Mouse (Mus musculus) midbrain, embryonic 10.5 days (tissue): ENCODE measurements around the gene Pm20d1. TPM values are rescaled to one million over a fixed set of nuclear protein-coding genes. Genes with fewer than 3 reads are reported as not detected.

Experiments used
- DNase-seq: peaks from one replicate; pipeline ENCODE4 v3.0.0-alpha.2; 2017; ENCODE audit warnings: low spot score
- H3K27ac ChIP-seq: fragments of 300-500 bp; sonication (generic); replicated peaks from 2 replicates; pipeline ENCODE4 v1.5.1; 2016; ENCODE audit warnings: mild to moderate bottlenecking
- H3K27me3 ChIP-seq: fragments of 300-500 bp; sonication (generic); 2 replicates; pipeline ENCODE4 v1.6.1; 2016; ENCODE audit warnings: low read depth, mild to moderate bottlenecking; ENCODE audit not compliant: poor library complexity, severe bottlenecking
- H3K36me3 ChIP-seq: fragments of 300-500 bp; sonication (generic); 2 replicates; pipeline ENCODE4 v1.6.1; 2016; ENCODE audit warnings: mild to moderate bottlenecking, moderate library complexity
- H3K4me1 ChIP-seq: fragments of 300-500 bp; sonication (generic); 2 replicates; pipeline ENCODE4 v1.6.1; 2016
- H3K4me3 ChIP-seq: fragments of 300-500 bp; sonication (generic); 2 replicates; pipeline ENCODE4 v1.5.1; 2016; ENCODE audit warnings: mild to moderate bottlenecking, moderate library complexity
- H3K9me3 ChIP-seq: fragments of 300-500 bp; sonication (generic); replicated peaks from 2 replicates; pipeline ENCODE4 v1.6.1; 2016; ENCODE audit warnings: mild to moderate bottlenecking
- WGBS: fragments of 180-500 bp; shearing (Covaris S2); methylation state at CpG from one replicate; pipeline ENCODE4 v1.1.7; 2016; 5-methylcytosine and 5-hydroxymethylcytosine counted together
- polyA plus RNA-seq: library from polyadenylated mRNA; unstranded; fragments of >200 nt; fragmentation: Nextera tagmentation; extraction: Ambion mirVana; gene quantifications from 2 replicates; pipeline ENCODE4 v1.2.1, GENCODE M21; 2016

The Pm20d1 gene
- polyA plus RNA-seq, 1 experiment from 2014 or later, result 1.8 TPM

- DNase-seq, result no peak
- Histone ChIP-seq H3K36me3 (no peaks in the 10 kb centered on the region), H3K4me3 (no peak overlapping the region), H3K27me3 (peaks cover 8% of the 10 kb centered on the region), H3K27ac (no peak overlapping the region), H3K9me3 (no peaks in the 10 kb centered on the region), H3K4me1 (peaks cover 5% of the 10 kb centered on the region)
- 86% methylated on average over 1 of the region's 1 CpGs for WGBS
These were observed 25.8 kb downstream of the Pm20d1 start for GRCm38 (mm10) chr1:131822856-131823492.

- Histone ChIP-seq H3K36me3 (no peaks in the 10 kb centered on the region), H3K4me1 (peaks cover 8% of the 10 kb centered on the region), H3K27ac (no peak overlapping the region), H3K4me3 (no peak overlapping the region), H3K9me3 (no peaks in the 10 kb centered on the region), H3K27me3 (peaks cover 8% of the 10 kb centered on the region)
- no peak for DNase-seq
- WGBS, result 70% methylated on average over 5 of the region's 5 CpGs
These were observed 26.4 kb downstream of the Pm20d1 start for GRCm38 (mm10) chr1:131823563-131823962.

- Histone ChIP-seq H3K4me1 (peaks cover 19% of the 10 kb centered on the region), H3K36me3 (no peaks in the 10 kb centered on the region), H3K9me3 (no peaks in the 10 kb centered on the region), H3K27me3 (peaks cover 8% of the 10 kb centered on the region), H3K4me3 (no peak overlapping the region), H3K27ac (no peak overlapping the region)
- 91% methylated on average over 11 of the region's 11 CpGs for WGBS
- DNase-seq, result no peak
These were observed 27.5 kb downstream of the Pm20d1 start for GRCm38 (mm10) chr1:131824528-131825181.

GRCm38 (mm10) chr1:131827207-131827786 lies 30.1 kb downstream of the Pm20d1 start, which contains the start of gene Slc41a1:
TSS of gene Slc41a1 (plus strand) at chr1:131827493.
- Histone ChIP-seq H3K4me3 (peak within 1 kb of the TSS; percentile 89), H3K9me3 (no peaks in the 10 kb centered on the region), H3K27ac (peak within 1 kb of the TSS; percentile 95), H3K36me3 (peaks cover 24% of the 10 kb centered on the region), H3K27me3 (peaks cover 8% of the 10 kb centered on the region), H3K4me1 (peaks cover 46% of the 10 kb centered on the region)
- no peak for DNase-seq
- WGBS, result 3% methylated on average over 25 of the region's 25 CpGs

DNA sequence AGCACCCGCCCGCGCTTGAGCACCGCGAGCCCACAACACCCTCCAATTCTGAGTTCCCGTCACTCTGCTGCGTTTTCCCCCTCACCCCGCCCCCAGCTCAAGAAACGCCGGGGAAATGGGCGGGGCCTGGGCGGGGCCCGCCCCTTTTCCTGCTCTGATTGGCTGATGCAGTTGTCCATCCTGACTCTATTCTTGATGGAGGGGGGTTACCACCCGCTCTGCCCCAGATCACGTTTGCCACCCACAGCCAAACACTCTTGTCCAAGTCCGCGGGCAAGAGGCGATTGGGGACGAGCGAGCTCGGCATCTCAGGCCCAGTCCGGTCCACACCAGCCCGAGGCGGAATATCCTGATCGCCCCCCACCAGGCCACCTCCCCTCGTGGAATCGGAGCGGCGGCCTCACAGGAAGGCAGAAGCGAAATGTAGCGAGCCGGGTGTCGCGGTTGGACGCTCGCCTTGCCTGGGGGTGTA lies 30.6 kb downstream of the Pm20d1 start:
- H3K27ac ChIP-seq, result peak overlapping the region; percentile 95
- under 1% methylated on average over 36 of the region's 36 CpGs for WGBS
- peaks cover 51% of the 10 kb centered on the region for H3K4me1 ChIP-seq
- no peaks in the 10 kb centered on the region for H3K9me3 ChIP-seq
- peaks cover 29% of the 10 kb centered on the region for H3K36me3 ChIP-seq
- DNase-seq, result peak; percentile 96
- peak overlapping the region; percentile 89 for H3K4me3 ChIP-seq
- peaks cover 8% of the 10 kb centered on the region for H3K27me3 ChIP-seq

- Histone ChIP-seq H3K9me3 (no peaks in the 10 kb centered on the region), H3K4me3 (peak overlapping the region; percentile 89), H3K27ac (peak overlapping the region; percentile 95), H3K4me1 (peaks cover 58% of the 10 kb centered on the region), H3K36me3 (peaks cover 36% of the 10 kb centered on the region), H3K27me3 (peaks cover 8% of the 10 kb centered on the region)
- 2% methylated on average over 22 of the region's 22 CpGs for WGBS
- peak; percentile 70 for DNase-seq
These were observed 31.3 kb downstream of the Pm20d1 start for GRCm38 (mm10) chr1:131828297-131829126.

DNA sequence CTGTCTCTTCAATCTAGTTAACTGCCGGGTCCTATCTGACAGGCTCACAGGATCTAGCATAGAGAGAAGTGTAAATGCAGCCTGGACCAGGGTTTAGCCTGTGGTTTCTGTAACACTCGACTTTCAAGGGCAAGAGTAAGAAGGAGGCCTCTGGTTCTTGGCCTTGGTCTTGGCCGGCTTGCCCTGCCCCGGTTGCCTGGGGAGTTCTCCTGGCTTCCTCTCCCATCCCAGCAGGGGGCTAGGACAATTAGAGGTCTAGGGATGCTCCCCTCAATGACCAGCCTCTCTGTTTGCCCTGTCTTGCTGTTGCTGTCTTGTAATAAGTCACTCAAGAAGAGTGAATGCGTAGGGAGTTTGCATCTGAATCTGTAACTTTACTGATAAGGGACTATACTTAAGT lies 32.1 kb downstream of the Pm20d1 start:
- 63% methylated on average over 5 of the region's 5 CpGs for WGBS
- Histone ChIP-seq H3K4me1 (peaks cover 58% of the 10 kb centered on the region), H3K4me3 (peak overlapping the region; percentile 89), H3K27me3 (peaks cover 8% of the 10 kb centered on the region), H3K36me3 (peaks cover 44% of the 10 kb centered on the region), H3K27ac (no peak overlapping the region), H3K9me3 (no peaks in the 10 kb centered on the region)
- DNase-seq, result no peak

DNA sequence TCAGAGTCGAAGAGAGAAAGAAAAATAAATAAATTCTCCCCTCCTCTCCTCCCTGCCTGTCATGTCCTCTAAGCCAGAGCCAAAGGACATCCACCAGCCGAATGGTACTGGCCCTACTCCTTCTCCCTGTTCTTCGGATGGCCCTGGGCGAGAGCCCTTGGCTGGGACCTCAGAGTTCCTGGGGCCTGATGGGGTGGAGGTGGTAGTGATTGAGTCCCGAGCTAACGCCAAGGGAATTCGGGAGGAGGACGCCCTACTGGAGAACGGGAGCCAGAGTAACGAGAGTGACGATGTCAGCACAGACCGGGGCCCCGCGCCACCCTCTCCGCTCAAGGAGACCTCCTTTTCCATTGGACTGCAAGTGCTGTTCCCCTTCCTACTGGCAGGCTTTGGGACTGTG lies 33.4 kb downstream of the Pm20d1 start:
- no peak for DNase-seq
- H3K4me1 ChIP-seq, result peaks cover 58% of the 10 kb centered on the region
- 87% methylated on average over 15 of the region's 15 CpGs for WGBS
- peaks cover 55% of the 10 kb centered on the region for H3K36me3 ChIP-seq
- H3K9me3 ChIP-seq, result no peaks in the 10 kb centered on the region
- H3K4me3 ChIP-seq, result no peak overlapping the region
- peaks cover 8% of the 10 kb centered on the region for H3K27me3 ChIP-seq
- H3K27ac ChIP-seq, result no peak overlapping the region

GRCm38 (mm10) chr1:131830971-131831641 lies 33.9 kb downstream of the Pm20d1 start:
- DNase-seq, result no peak
- H3K36me3 ChIP-seq, result peaks cover 60% of the 10 kb centered on the region
- H3K9me3 ChIP-seq, result no peaks in the 10 kb centered on the region
- H3K27me3 ChIP-seq, result peaks cover 8% of the 10 kb centered on the region
- no peak overlapping the region for H3K4me3 ChIP-seq
- peaks cover 58% of the 10 kb centered on the region for H3K4me1 ChIP-seq
- 83% methylated on average over 8 of the region's 8 CpGs for WGBS
- no peak overlapping the region for H3K27ac ChIP-seq

DNA sequence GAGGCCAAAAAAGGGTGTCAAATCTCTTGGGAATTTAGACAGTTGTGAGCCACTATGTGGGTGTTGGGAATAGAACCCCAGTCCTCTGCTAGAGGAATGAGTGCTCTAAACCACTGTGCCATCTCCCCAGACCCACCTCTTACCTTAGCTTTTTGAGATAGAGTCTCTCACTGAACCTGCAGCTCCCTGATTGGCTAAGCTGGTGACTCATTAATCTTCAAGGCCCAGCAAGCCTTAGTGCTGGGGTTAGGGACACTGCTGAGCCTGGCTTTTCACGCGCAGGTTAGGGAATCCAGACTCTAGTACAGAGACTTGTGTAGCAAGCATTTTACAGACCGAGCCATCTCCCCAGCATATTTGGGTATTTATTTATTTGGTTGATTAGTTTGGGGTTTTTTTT lies 39.9 kb downstream of the Pm20d1 start:
- peaks cover 21% of the 10 kb centered on the region for H3K4me1 ChIP-seq
- no peaks in the 10 kb centered on the region for H3K9me3 ChIP-seq
- no peak overlapping the region for H3K4me3 ChIP-seq
- no peaks in the 10 kb centered on the region for H3K27me3 ChIP-seq
- peaks cover 74% of the 10 kb centered on the region for H3K36me3 ChIP-seq
- H3K27ac ChIP-seq, result no peak overlapping the region
- no peak for DNase-seq
- 89% methylated on average over 3 of the region's 3 CpGs for WGBS

GRCm38 (mm10) chr1:131838542-131838941 lies 41.4 kb downstream of the Pm20d1 start:
- DNase-seq, result no peak
- Histone ChIP-seq H3K27ac (no peak overlapping the region), H3K36me3 (peaks cover 74% of the 10 kb centered on the region), H3K4me1 (peaks cover 6% of the 10 kb centered on the region; the same call in 1 of the 2 replicates), H3K4me3 (no peak overlapping the region), H3K9me3 (no peaks in the 10 kb centered on the region), H3K27me3 (no peaks in the 10 kb centered on the region)
- 69% methylated on average over 5 of the region's 5 CpGs for WGBS

DNA sequence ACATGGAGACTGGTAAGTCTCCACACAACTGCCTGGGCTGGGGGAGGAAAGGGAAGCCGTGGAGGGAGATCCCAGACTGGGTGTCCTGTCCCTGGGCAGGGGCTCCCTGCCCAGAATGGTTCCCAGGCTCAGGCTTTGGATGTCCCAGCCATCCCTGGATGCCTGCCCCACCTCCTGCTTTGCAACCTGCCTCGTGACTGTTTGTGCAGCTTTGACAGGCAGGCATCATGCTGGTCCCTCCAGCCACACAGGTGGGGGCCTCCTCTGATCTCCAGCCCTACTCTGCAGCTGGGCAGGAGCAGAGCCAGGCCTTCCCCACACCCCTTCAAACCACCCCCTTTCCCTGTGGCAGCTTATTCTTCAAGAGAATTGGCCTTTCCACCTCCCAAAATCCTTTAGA lies 42.1 kb downstream of the Pm20d1 start:
- Histone ChIP-seq H3K4me1 (peaks cover 6% of the 10 kb centered on the region; the same call in 1 of the 2 replicates), H3K27me3 (no peaks in the 10 kb centered on the region), H3K27ac (no peak overlapping the region), H3K36me3 (peaks cover 74% of the 10 kb centered on the region), H3K9me3 (no peaks in the 10 kb centered on the region), H3K4me3 (no peak overlapping the region)
- no peak for DNase-seq
- WGBS, result 55% methylated on average over 2 of the region's 2 CpGs
